Mouse (Mus musculus) embryo, embryonic 11 days (tissue): ENCODE measurements around the gene Fbxl15.
A peak's percentile ranks its signal among the peaks of the same experiment; 100 is the strongest.

Experiments used
- DNase-seq: peaks from one replicate; pipeline ENCODE4 v3.0.0-alpha.2; 2015

Fbxl15 gene

GRCm38 (mm10) chr19:46328081-46329030, at the start of gene Fbxl15:
Gene Fbxl15 (plus strand): TSS chr19:46328184.
- peak; percentile 96 for DNase-seq

- DNase-seq = no peak
Measured at GRCm38 (mm10) chr19:46282081-46282849, 45.7 kb upstream of the Fbxl15 start.

- no peak for DNase-seq
Measured at GRCm38 (mm10) chr19:46284686-46285085, 43.3 kb upstream of the Fbxl15 start.

- no peak for DNase-seq
Measured at GRCm38 (mm10) chr19:46285631-46286030, 42.4 kb upstream of the Fbxl15 start.

- no peak for DNase-seq
Measured at GRCm38 (mm10) chr19:46286047-46286446, 41.9 kb upstream of the Fbxl15 start.

GRCm38 (mm10) chr19:46286926-46287325, 41.1 kb upstream of the Fbxl15 start:
- DNase-seq = no peak

- no peak for DNase-seq
Measured at GRCm38 (mm10) chr19:46287566-46287965, 40.4 kb upstream of the Fbxl15 start.

- DNase-seq = no peak
Measured at GRCm38 (mm10) chr19:46290535-46291105, 37.4 kb upstream of the Fbxl15 start.

GRCm38 (mm10) chr19:46296938-46297337, 31.0 kb upstream of the Fbxl15 start:
- no peak for DNase-seq

GRCm38 (mm10) chr19:46300294-46301045, 27.5 kb upstream of the Fbxl15 start:
- no peak for DNase-seq

GRCm38 (mm10) chr19:46302551-46302950, 25.4 kb upstream of the Fbxl15 start:
- DNase-seq = no peak

GRCm38 (mm10) chr19:46303251-46304215, 24.5 kb upstream of the Fbxl15 start:
- DNase-seq = no peak

GRCm38 (mm10) chr19:46304216-46304841, 23.7 kb upstream of the Fbxl15 start, which contains the start of gene Nfkb2:
Gene Nfkb2 (plus strand): TSS chr19:46304320.
- DNase-seq = peak; percentile 90

- peak; percentile 42 for DNase-seq
Measured at GRCm38 (mm10) chr19:46304908-46305333, 23.1 kb upstream of the Fbxl15 start.

GRCm38 (mm10) chr19:46305432-46306267, 22.3 kb upstream of the Fbxl15 start:
- peak; percentile 92 for DNase-seq

- DNase-seq = no peak
Measured at GRCm38 (mm10) chr19:46306268-46306610, 21.7 kb upstream of the Fbxl15 start.

GRCm38 (mm10) chr19:46306751-46307289, 21.2 kb upstream of the Fbxl15 start:
- DNase-seq = no peak

GRCm38 (mm10) chr19:46307781-46308180, 20.2 kb upstream of the Fbxl15 start:
- DNase-seq = no peak

- DNase-seq = no peak
Measured at GRCm38 (mm10) chr19:46308303-46308702, 19.7 kb upstream of the Fbxl15 start.
